Mouse (Mus musculus): ENCODE measurements around the gene Rfc2.

Gene Rfc2

GRCm38 (mm10) chr5:134609916-134610643 lies 28.9 kb downstream of the Rfc2 start:
- DNase-seq (ENCODE audit: low spot score): no peak

GRCm38 (mm10) chr5:134611810-134612521 lies 30.8 kb downstream of the Rfc2 start:
- no peak for DNase-seq (ENCODE audit: low spot score)

- DNase-seq (ENCODE audit: low spot score): no peak
Observed at GRCm38 (mm10) chr5:134613727-134614126, 32.6 kb downstream of the Rfc2 start.

- no peak for DNase-seq (ENCODE audit: low spot score)
Observed at GRCm38 (mm10) chr5:134614296-134614695, 33.1 kb downstream of the Rfc2 start.

- no peak for DNase-seq (ENCODE audit: low spot score)
Observed at GRCm38 (mm10) chr5:134614802-134615201, 33.6 kb downstream of the Rfc2 start, which contains the start of gene Lat2. TSS of gene Lat2 (minus strand) at chr5:134615025.

- DNase-seq (ENCODE audit: low spot score): no peak
Observed at GRCm38 (mm10) chr5:134615380-134615779, 34.2 kb downstream of the Rfc2 start.

GRCm38 (mm10) chr5:134615780-134616179 lies 34.6 kb downstream of the Rfc2 start:
- DNase-seq (ENCODE audit: low spot score): no peak

GRCm38 (mm10) chr5:134617071-134617470 lies 35.9 kb downstream of the Rfc2 start:
- DNase-seq (ENCODE audit: low spot score): peak; percentile 42

- DNase-seq (ENCODE audit: low spot score): no peak
Observed at GRCm38 (mm10) chr5:134620457-134620856, 39.3 kb downstream of the Rfc2 start.

- DNase-seq (ENCODE audit: low spot score): no peak
Observed at GRCm38 (mm10) chr5:134621099-134621640, 40.0 kb downstream of the Rfc2 start.

- DNase-seq (ENCODE audit: low spot score): no peak
Observed at GRCm38 (mm10) chr5:134622069-134622468, 40.9 kb downstream of the Rfc2 start.

GRCm38 (mm10) chr5:134629508-134629907 lies 48.3 kb downstream of the Rfc2 start:
- DNase-seq (ENCODE audit: low spot score): no peak

- DNase-seq (ENCODE audit: low spot score): no peak
Observed at GRCm38 (mm10) chr5:134630835-134631234, 49.7 kb downstream of the Rfc2 start.

- no peak for DNase-seq (ENCODE audit: low spot score)
Observed at GRCm38 (mm10) chr5:134632841-134633240, 51.7 kb downstream of the Rfc2 start.

GRCm38 (mm10) chr5:134637820-134638367 lies 56.7 kb downstream of the Rfc2 start:
- DNase-seq (ENCODE audit: low spot score): no peak

GRCm38 (mm10) chr5:134638461-134639268 lies 57.5 kb downstream of the Rfc2 start:
- peak; percentile 35 for DNase-seq (ENCODE audit: low spot score)

GRCm38 (mm10) chr5:134639269-134639682 lies 58.1 kb downstream of the Rfc2 start, which contains the start of gene Eif4h:
TSS of gene Eif4h (minus strand) at chr5:134639490.
- peak; percentile 90 for DNase-seq (ENCODE audit: low spot score)

- no peak for DNase-seq (ENCODE audit: low spot score)
Observed at GRCm38 (mm10) chr5:134640371-134640770, 59.2 kb downstream of the Rfc2 start.

GRCm38 (mm10) chr5:134644121-134644520 lies 63.0 kb downstream of the Rfc2 start:
- no peak for DNase-seq (ENCODE audit: low spot score)

- no peak for DNase-seq (ENCODE audit: low spot score)
Observed at GRCm38 (mm10) chr5:134644643-134645118, 63.5 kb downstream of the Rfc2 start.

- DNase-seq (ENCODE audit: low spot score): no peak
Observed at GRCm38 (mm10) chr5:134646461-134646860, 65.3 kb downstream of the Rfc2 start.

GRCm38 (mm10) chr5:134647394-134647793 lies 66.2 kb downstream of the Rfc2 start:
- DNase-seq (ENCODE audit: low spot score): no peak

Measured in c-Kit-positive CD71-positive TER-119-positive erythroid progenitor cells, embryonic 14.5 days (primary cell).